In genomic region chr5:136784531-136784930, GRCm38 (mm10) we compare ENCODE assay signal across 19 mouse cellular contexts.
DNase-seq lines count a peak whose midpoint lies in the region; ATAC-seq and TF ChIP-seq lines count a peak whose summit lies in the region.
"Had no signal": no experiment of that assay in that cellular context is flagged by ENCODE, and none has a peak within 500 bp of the region (broad histone marks: within the 10 kb centered on the region; RNA-seq: fewer than 3 reads in every experiment).

No protein-coding gene starts in this region.

- H3K36me3 ChIP-seq in embryonic facial prominence, embryonic 15.5 days: no peaks in the 10 kb centered on the region
- H3K36me3 ChIP-seq: hindbrain, embryonic 13.5 days; liver, embryonic 13.5 days; midbrain, embryonic 12.5 days; neural tube, embryonic 12.5 days had no signal

- no peaks in the 10 kb centered on the region for H3K9me3 ChIP-seq in embryonic facial prominence, embryonic 15.5 days (replicated peaks)
- H3K9me3 ChIP-seq: forebrain, embryonic 13.5 days; hindbrain, embryonic 13.5 days; liver, embryonic 13.5 days; midbrain, embryonic 12.5 days; neural tube, embryonic 12.5 days had no signal

- peak overlapping the region; percentile 70 for H3K27ac ChIP-seq in embryonic facial prominence, embryonic 15.5 days (replicated peaks)
- H3K27ac ChIP-seq in gastrocnemius, adult 2 months: no peak overlapping the region
- H3K27ac ChIP-seq: forebrain, embryonic 13.5 days; hindbrain, embryonic 13.5 days; liver, embryonic 13.5 days; midbrain, embryonic 12.5 days; neural tube, embryonic 12.5 days had no signal

- H3K4me3 ChIP-seq in embryonic facial prominence, embryonic 15.5 days (replicated peaks): no peak overlapping the region
- H3K4me3 ChIP-seq in gastrocnemius, adult 2 months: no peak overlapping the region
- H3K4me3 ChIP-seq: forebrain, embryonic 13.5 days; hindbrain, embryonic 13.5 days; liver, embryonic 13.5 days; midbrain, embryonic 12.5 days; neural tube, embryonic 12.5 days had no signal

- H3K9ac ChIP-seq in embryonic facial prominence, embryonic 15.5 days: no peak overlapping the region
- H3K9ac ChIP-seq: forebrain, embryonic 13.5 days; hindbrain, embryonic 13.5 days; liver, embryonic 13.5 days; midbrain, embryonic 12.5 days; neural tube, embryonic 12.5 days had no signal

- no peaks in the 10 kb centered on the region for H3K27me3 ChIP-seq in embryonic facial prominence, embryonic 15.5 days
- H3K27me3 ChIP-seq: forebrain, embryonic 13.5 days; hindbrain, embryonic 13.5 days; liver, embryonic 13.5 days; neural tube, embryonic 12.5 days had no signal

- peak; percentile 58 for ATAC-seq in embryonic facial prominence, embryonic 15.5 days (ENCODE audit: insufficient number of reproducible peaks, low FRiP score, low TSS enrichment, low read depth)
- no peak for ATAC-seq in activated CD4-positive, CD25-positive, alpha-beta regulatory T cell, adult 4 months
- ATAC-seq: forebrain, embryonic 13.5 days; intestine, embryonic 16.5 days had no signal

- peaks cover 13% of the 10 kb centered on the region for H3K4me1 ChIP-seq in embryonic facial prominence, embryonic 15.5 days
- H3K4me1 ChIP-seq: forebrain, embryonic 13.5 days; hindbrain, embryonic 13.5 days; liver, embryonic 13.5 days; neural tube, embryonic 12.5 days had no signal

- WGBS in embryonic facial prominence, embryonic 15.5 days: 40% methylated on average over 8 of the region's 8 CpGs

- DNase-seq in left cerebral cortex, adult 11 months (ENCODE audit: low spot score): peak; percentile 23
- DNase-seq in left cerebral cortex, postnatal 4 days: no peak
- peak; percentile 26 to 90 for DNase-seq in left cerebral cortex, postnatal 25 days (ENCODE audit: low spot score in 2 of 2)
- peak; percentile 45 to 60 for DNase-seq in right cerebral cortex, postnatal 36 days (ENCODE audit: low spot score in 2 of 2)
- no peak for DNase-seq in adrenal gland, adult (ENCODE audit: inconsistent age in 2 of 2, low spot score in 1 of 2)
- no peak for DNase-seq in gastrocnemius, adult 2 months
- DNase-seq: adrenal gland, adult 2 months; cerebellum, adult 9-10 months; kidney, postnatal 14 days; liver, embryonic 13.5 days; lung, postnatal 10 days; retina, postnatal 1 day had no signal

- H3K4me2 ChIP-seq in embryonic facial prominence, embryonic 15.5 days (replicated peaks): no peak overlapping the region
- H3K4me2 ChIP-seq: forebrain, embryonic 13.5 days; hindbrain, embryonic 13.5 days; liver, embryonic 13.5 days; midbrain, embryonic 12.5 days; neural tube, embryonic 12.5 days had no signal

- no peak for TF ChIP-seq CTCF in gastrocnemius, adult 2 months (IDR thresholded peaks at IDR 0.05)

- intact Hi-C loops in left cerebral cortex, postnatal 4 days (cut with DNase I): no loop called here
- intact Hi-C loops in left cerebral cortex, postnatal 25 days (cut with DNase I): no loop called here
- intact Hi-C loops in gastrocnemius, adult 2 months (cut with DNase I): no loop called here

Comparison
In these comparisons a context has a peak if more than half of its experiments do, and no peak if none do; other contexts are left out.
1. DNase-seq: peak in left cerebral cortex, adult 11 months (single experiment), left cerebral cortex, postnatal 25 days (2 of 2) and right cerebral cortex, postnatal 36 days (2 of 2); none in left cerebral cortex, postnatal 4 days (single experiment), adrenal gland, adult (0 of 2) and gastrocnemius, adult 2 months (single experiment).